In the genomic region with DNA sequence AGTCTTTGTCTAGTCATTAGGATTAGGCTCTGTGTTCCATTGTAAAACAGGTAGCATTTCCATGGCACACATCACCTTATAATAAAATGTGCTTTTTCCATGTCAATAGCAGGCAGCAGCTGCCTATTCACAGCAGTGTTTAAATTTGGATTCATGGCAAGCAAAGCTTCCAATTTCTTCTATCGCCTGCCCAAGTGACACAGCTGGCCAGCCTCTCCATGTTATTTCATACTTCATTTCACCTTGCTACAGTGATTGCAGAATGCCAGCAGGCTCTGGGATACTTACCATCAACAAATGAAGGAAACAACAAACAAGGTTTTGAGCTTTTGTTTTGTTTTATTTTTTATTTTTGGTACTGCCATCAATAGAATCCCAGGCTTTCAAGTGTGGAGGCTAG, we compare ENCODE assay signal across 18 mouse cellular contexts.
"Had no signal": no experiment of that assay in that cellular context is flagged by ENCODE, and none has a peak within 500 bp of the region (broad histone marks: within the 10 kb centered on the region; RNA-seq: fewer than 3 reads in every experiment).

No protein-coding gene starts in this region.

- H3K9ac ChIP-seq: liver, embryonic 15.5 days; liver, postnatal 0 days; lung, embryonic 15.5 days; midbrain, embryonic 13.5 days; neural tube, embryonic 12.5 days; stomach, embryonic 15.5 days had no signal

- H3K4me1 ChIP-seq: liver, embryonic 15.5 days; lung, embryonic 15.5 days; megakaryocyte, embryonic 14.5 days; midbrain, embryonic 13.5 days; neural tube, embryonic 12.5 days; stomach, embryonic 15.5 days had no signal

- DNase-seq: liver, postnatal 0 days; lung, adult 2 months; lung, postnatal 14 days; lung, postnatal 36 days; right cerebral cortex, postnatal 14 days; thymus, adult 2 months; thymus, postnatal 25 days; thymus, postnatal 4 days had no signal

- H3K9me3 ChIP-seq: liver, embryonic 15.5 days; lung, embryonic 15.5 days; midbrain, embryonic 13.5 days; neural tube, embryonic 12.5 days; stomach, embryonic 15.5 days had no signal

- H3K36me3 ChIP-seq: liver, embryonic 15.5 days; lung, embryonic 15.5 days; midbrain, embryonic 13.5 days; neural tube, embryonic 12.5 days; stomach, embryonic 15.5 days had no signal

- H3K27me3 ChIP-seq: liver, embryonic 15.5 days; lung, embryonic 15.5 days; megakaryocyte, embryonic 14.5 days; midbrain, embryonic 13.5 days; neural tube, embryonic 12.5 days; stomach, embryonic 15.5 days had no signal

- H3K4me2 ChIP-seq: liver, embryonic 15.5 days; lung, embryonic 15.5 days; midbrain, embryonic 13.5 days; neural tube, embryonic 12.5 days; stomach, embryonic 15.5 days had no signal

- H3K4me3 ChIP-seq: liver, embryonic 15.5 days; lung, embryonic 15.5 days; megakaryocyte, embryonic 14.5 days; midbrain, embryonic 13.5 days; neural tube, embryonic 12.5 days; stomach, embryonic 15.5 days had no signal

- ATAC-seq: liver, postnatal 0 days; lung, postnatal 0 days; midbrain, embryonic 13.5 days; midbrain, embryonic 16.5 days had no signal

- H3K27ac ChIP-seq: liver, embryonic 15.5 days; lung, embryonic 15.5 days; macrophage; midbrain, embryonic 13.5 days; neural tube, embryonic 12.5 days; stomach, embryonic 15.5 days; stomach, postnatal 0 days had no signal
